Mouse (Mus musculus) ovary, adult 10 weeks (tissue): ENCODE results near the gene Slit2. TPM values are rescaled to one million over a fixed set of nuclear protein-coding genes. Genes with fewer than 3 reads are reported as not detected.

Experiments
- polyA plus RNA-seq: library from polyadenylated mRNA; stranded (reverse); fragments of 350-450 nt; fragmentation: Illumina TruSeq; extraction: RNeasy Lipid Tissue Mini Kit (QIAGEN cat#74804); gene quantifications from one replicate; pipeline ENCODE4 v1.2.3, GENCODE M21; 2014

The Slit2 gene
- 47.0 TPM for polyA plus RNA-seq

GRCm38 (mm10) chr5:47982941-47983701 lies at the start of gene Slit2:
Slit2 (plus strand) TSS chr5:47983138.

GRCm38 (mm10) chr5:48327652-48328051 lies 344.7 kb downstream of the Slit2 start, which contains the start of gene 5730480H06Rik:
5730480H06Rik (plus strand) TSS chr5:48327952.

